Mouse (Mus musculus) MN1 (cell line): ENCODE measurements around the gene Suclg2.

Experiments used
- DNase-seq: peaks from one replicate; pipeline ENCODE4 v3.0.0-alpha.2; 2016; ENCODE audit warnings: low spot score

Suclg2 gene

DNA sequence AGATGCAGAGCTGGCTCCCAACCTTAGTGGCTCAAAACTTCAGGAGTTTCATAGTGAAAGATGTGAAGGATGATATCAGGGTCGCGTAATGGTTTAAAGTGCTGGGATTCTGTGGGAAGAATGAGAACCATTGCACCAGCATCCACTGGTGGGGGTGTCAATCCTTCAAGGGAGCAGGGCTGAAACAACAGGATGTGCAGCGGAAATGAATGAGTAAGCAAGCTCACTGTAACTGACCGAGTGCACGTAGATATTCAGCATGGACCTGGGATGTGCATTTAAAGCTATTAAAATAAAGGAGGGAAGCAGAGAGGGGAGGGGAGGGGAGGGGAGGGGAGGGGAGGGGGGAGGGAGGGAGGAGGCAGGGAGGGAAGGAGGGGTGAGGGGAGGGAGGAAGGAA, 18.4 kb downstream of the Suclg2 start:
- no peak for DNase-seq

DNA sequence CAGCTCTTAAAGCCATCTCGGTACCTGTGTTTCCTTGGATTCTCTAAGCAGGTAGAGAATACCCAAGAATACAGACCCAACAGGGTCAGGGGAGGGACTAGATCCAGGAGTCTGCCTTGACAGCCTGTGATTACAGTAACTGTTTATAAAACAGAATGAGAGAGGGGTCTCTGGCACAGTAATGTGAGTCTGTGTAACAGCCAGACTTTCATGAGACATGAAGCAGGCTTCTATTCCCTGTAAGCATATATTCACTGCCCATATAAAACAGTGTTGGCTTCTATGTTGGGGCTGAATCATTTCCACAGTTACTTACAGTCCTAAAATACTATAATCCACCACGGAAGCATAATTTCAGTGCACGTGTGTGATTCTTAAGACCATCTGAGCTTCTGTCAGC, 19.3 kb downstream of the Suclg2 start:
- no peak for DNase-seq

DNA sequence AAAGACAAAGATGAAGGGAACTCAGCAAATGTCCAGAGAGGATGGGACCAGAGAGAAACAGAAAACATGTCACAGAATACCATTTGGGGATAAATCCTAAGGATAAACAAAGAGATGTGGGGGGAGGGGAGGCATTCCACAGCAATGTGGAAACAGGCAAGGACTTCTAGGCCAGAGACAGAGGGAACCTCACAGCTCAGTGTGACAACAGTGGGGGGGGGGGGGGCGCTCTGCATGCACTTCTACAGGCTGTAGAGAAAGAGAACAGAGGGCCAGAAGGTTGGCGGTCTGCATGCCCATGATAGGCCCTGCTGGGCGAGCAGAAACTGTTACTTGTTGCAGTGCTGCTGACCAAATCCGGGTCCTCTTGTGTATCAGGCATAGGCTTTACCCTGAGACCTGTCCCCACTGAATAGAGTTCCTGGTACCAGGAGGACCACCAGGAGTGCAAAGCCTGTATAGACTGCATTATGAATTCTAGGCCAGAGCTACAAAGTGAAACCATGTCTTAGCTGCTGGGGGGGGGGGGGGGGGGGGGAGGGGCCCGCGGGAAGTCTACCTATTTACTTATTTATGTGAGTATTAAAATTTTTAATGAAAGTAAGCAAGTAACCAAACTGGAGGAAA, 20.0 kb downstream of the Suclg2 start:
- DNase-seq: no peak

DNA sequence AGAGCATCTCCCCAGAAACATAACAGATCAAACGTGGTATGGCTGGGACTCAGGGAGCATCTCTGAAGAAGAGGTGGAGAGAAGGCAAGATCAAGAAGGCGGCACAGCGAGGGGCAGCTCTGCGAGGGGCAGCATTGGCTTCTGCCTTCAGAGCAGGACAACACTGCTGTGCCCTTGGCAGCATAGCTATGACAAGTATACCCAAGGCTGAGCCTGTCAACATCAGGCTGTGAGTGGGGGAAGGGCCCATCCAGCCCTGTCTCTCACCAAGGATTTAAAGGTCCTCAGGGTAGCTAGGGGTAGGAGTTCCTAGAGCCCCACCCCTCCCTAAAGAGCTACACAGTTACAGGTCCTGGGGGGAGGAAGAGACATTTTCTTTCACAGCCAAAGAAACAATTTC, 23.7 kb downstream of the Suclg2 start:
- no peak for DNase-seq

DNA sequence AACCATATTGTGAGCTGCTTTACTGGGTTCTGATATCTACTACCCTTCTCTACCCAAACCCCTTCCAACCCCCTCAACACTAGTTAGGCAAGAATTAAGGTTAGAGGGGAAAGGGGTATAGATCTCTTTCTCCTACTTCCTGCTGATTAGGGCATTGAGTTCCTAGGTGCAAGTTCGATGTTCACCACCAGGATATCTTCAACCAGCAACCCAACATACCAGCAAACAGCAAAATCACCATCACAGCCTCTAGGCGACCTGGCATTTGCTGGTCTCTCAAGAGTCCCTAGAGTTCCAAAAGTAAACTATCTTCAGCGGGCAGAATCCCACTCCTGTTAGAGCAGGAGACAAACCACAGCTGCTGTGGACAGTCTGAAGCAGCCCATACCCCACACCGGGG, 33.4 kb downstream of the Suclg2 start:
- no peak for DNase-seq

DNA sequence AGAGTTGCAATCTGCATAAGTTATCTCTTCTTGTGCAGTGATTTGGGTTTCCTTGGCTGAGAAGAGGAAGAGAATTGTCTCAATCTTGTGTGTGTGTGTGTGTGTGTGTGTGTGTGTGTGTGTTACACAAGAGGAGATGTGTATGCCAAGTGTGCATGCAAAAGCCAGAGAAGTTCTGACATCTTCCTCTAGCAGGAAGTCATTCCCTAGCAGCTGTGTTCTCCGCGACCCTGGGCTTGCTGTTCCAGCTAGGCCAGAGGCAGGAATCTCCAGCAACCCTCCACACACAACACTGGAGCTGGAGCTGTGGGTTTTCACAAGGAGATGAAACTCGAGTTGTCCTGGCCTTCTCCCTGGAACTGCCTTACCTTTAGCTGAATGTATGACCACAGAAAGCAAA, 38.9 kb downstream of the Suclg2 start:
- no peak for DNase-seq

DNA sequence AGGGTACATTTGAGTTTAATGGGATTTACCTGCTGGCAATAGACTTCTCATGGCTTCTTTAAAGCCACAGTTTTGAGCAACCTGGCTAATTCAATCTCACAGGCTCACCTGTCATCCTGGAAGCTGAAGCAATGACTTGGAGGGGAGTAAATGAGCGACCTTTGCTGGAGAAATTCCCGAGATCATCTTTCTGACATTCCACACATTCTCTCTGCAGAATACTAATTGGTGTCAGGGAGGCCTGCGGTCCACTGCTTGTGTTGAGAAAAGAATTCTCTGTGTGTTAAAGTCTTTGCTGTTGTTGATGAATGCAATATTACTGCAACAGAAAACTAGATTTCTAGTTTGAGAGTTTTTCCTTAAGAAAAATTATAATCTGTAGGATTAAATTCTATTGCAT, 39.3 kb downstream of the Suclg2 start:
- DNase-seq: no peak

DNA sequence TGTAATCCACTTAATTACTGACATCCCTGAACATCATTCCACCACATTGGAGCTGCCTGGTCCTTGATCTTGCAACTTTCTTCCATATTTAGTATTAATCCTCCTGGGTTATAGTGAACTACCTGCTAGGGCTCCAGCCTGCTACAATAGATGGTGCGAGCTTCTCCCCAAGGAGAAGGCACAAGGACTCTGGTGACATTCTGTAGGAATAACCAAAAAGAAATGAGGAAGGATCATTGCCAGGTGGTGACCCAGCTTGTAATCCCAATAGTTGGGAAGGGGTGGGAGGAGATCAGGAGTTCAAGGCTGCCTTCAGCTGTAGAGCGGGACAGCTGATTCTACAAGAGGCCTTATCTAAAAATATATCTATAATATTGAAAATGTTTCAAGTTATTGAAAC, 41.6 kb downstream of the Suclg2 start:
- no peak for DNase-seq

DNA sequence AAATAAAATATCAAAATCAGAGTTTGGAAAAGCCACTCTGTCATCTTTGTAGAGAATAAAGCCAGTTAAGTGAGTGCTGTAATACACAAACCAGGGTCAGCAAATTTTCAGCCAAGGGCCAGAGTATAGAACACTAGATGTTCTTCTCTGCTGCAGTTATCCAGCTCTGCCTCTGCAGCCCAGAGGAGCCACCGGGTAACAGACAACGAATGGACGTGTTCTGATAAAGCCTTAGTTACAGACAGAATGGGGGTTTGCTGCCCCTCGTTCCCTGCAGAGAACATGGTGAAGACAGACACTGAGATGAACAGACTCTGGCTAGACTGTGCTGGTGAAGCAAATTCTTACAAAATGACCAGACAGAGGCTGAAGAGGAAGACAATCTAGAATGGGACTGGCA, 42.2 kb downstream of the Suclg2 start:
- DNase-seq: no peak

DNA sequence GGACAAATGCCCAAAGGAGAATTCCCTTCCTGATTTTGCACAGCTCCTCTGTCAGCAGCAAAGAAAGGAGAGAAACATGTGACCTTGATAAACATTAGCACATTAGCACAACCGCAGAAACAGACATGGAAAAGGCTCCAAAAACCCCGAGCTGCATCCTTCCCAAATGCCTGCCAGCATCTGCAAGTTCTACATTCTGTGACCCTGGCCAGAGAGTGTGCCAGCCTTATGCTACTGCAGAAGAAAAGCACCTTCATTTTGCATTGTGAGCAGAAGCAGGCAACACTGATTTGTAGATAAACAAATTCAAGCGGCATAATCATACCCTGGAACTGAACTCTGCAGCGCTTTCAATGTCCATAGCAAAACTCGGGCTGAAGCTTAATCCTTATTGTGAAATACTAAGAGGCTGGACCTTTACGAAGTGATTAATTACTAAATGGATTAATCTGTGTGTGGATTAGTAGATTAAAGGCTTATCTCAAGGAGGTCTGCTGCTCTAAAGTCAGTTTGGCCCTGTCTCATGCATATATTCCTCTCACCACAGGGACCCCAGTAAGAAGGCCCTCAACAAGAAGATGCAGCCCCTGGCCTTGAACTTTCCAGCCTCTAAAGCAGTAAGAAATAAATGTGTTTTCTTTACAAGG, 43.4 kb downstream of the Suclg2 start:
- peak; percentile 42 for DNase-seq

DNA sequence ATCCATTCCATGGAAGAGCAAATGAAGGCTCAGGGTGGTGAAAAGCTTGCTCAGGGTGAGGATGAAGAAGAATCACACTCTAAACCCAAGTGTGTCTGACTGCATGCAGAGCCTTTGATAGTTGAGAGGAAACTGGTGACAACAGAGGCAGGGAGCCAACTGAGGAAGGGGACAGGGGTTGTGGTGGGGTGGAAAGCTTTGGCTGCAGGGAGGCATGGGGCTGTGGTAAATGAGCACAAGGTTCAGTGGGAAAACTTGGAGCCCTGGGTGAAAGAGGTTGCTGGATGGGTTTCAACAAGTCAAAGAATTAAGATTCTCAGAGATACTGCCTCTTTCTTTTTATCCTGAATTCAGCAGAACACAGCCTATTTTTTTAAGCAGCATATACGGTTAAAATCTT, 43.9 kb downstream of the Suclg2 start:
- DNase-seq: no peak

DNA sequence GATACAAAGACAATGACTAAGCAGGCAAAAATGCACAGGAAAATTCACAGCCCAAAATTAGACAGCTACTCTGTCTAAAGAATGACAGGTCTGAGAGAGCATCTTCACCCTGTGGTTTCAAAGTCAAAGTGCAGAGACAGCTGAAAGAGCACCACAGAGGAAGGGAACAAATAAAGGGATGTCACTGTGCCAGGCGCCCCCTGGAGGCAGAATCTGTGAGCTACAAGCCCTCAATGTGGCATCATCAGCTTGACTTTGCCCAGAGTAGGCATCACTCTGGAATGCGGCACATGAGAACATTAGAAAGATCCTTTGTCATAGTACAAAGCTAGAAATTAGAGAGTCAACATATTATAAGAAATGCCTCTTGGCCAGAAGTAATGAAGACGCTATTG, 49.3 kb downstream of the Suclg2 start:
- peak; percentile 15 for DNase-seq

DNA sequence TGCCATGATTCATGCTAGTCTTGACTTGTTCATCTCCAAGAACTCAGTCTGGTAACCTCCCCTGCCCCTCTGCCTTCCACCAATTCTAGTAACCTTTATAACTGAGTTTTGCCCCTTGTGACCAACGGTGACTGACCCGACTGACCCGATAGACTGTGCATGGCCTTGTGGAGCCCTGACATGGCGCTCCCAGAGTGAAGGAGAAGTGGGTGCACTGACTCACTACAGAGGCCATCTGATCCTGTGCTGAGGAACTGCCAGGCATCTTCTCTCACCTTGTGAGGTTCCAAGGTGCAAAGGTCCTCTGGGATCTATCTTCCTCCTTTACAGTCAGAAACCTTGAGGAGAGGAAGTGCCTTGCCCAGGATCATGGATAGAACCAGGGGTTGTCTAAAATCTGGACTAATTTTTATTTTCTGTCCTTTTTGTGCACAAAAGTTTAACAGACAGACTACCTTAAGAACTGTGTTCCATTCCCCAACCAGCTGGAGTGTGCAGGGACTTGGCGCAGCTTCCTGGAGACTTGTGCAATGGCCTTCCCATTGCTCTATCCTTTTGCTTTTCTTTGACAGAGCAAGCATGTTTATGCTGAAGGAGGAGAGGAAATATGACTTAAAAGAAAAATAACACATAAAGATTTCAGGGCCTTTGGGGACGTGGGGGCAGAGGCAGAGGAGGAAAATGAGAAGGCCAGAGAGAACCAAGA, 49.8 kb downstream of the Suclg2 start:
- no peak for DNase-seq

DNA sequence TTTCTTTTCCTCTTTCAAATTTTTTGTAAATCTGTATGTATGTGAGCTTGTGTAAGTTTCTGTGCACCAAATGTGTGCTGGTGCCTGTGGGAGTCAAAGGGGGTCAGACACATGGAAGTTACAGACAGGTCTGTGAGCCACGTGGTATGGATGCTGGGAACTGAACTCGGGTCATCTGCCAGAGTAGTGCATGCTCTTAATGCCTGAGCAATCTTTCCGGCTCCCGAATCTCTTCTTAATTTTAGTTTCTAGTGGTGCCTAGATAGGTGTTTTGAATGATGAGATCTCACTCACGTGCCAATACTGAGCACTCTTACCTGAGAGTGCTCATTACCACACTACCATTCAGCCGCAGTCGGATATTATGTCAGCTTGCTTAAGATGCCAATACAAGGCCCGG, 60.9 kb downstream of the Suclg2 start:
- no peak for DNase-seq

DNA sequence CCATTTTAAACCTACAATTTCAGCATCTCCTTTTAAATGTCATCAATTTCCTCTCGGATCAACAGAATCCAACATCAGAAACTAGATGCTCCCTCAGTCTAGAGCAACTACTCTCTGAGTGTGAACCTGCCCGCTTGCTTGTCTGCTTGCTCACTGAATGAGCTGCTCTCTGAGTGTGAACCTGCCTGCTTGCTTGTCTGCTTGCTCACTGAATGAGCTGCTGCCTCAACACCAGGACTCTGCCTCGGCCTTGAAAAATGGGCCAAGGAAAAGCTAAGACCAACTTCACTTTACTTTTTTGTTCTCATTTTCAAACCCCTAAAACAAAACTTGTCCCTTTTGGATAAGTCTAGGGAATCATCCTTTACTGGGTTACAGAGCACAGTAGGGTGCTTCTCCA, 64.9 kb downstream of the Suclg2 start:
- no peak for DNase-seq

DNA sequence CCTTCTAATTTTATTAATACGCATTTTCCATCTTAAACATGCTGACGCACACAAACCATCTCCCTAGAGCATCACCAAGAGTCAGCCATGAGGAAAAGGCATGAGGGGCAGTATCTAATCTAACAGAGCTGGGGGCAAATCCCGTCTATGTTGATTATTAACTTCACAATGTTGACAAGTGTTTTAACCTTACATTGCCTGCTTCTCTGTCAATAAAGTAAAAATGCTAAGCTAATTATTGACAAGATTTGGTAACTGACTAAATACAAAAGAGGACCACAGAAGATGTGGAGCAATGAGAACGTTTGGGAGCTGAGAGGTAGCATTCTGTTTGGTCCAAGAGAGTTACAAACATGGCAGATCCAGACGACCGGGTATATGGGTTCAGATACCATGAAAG, 65.8 kb downstream of the Suclg2 start:
- no peak for DNase-seq

DNA sequence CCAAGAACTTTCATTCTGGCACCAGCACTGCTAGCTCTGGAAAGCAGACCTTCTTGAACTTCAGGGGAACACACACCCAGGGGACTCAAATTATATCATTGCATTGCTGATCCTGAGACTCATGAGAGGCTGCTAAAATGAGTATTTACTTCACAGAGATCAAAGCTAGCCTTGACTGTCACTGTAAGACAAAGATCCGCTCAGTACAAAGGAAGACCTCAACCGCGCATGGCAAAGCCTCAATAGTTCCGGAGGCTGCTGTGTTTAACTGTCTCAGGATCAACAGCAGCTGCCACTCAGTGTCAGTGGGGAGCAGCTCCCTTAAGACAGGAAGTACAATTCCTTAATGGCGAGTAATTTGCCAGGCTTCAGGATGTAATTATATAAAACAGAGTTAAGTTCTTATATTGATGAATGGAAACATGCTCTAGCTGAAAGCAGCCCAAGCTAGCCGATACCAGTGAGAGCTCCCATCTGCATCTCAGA, 67.2 kb downstream of the Suclg2 start:
- DNase-seq: peak; percentile 72

DNA sequence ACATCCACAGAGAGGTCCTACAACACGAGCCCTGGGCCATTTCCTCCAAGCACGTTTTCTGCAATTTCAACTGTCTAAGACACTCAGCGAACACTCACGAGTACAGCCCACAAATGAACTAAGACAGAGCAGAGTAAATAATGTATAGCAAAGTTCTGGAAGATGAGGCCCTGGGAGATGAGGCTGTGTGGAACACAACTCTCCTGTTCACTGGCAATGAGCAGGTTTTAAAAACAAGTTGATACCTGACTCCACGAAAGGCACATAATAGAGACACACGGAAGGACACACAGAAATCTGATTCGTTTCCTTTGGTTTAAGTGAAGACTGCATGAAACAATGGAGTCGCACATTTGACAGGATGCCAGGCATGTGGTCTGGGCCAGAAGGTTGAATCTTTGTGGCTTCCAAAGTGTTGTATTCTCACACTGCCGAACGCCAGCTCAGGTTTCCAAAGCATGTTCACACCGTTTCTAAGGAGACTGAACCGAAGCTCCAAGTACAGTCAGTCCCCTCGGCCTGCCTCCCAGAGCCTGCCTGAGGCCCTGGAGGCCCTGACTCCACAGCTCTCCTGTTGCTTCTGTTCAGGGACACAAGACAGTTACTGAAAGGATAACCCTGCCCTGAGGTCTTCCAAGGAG, 68.4 kb downstream of the Suclg2 start:
- DNase-seq: no peak

DNA sequence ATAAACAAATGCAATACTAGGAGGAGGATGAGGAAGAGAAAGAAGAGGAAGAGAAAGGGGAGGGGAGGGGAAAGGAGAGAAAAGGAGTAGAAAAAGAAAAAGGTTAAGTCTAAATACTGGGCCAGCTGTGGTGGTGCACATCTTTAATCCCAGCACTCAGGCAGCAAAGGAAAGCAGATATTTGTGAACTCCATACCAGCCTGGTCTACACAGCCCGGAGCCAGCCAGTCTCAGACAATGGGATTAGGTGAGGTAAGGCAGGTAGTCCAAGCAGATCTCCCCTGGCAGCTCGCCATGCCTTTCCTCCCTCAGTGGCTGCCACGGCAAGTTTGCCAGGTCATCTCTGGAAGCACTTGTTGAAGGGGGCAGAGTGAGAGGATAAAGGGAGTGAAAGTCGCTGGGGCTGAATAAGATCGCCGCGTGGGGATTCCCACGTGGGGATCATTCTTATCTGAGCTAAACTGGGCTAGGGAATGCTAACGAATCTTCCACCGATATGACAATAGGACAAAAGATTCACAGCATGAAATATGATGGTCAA, 69.4 kb downstream of the Suclg2 start:
- no peak for DNase-seq

DNA sequence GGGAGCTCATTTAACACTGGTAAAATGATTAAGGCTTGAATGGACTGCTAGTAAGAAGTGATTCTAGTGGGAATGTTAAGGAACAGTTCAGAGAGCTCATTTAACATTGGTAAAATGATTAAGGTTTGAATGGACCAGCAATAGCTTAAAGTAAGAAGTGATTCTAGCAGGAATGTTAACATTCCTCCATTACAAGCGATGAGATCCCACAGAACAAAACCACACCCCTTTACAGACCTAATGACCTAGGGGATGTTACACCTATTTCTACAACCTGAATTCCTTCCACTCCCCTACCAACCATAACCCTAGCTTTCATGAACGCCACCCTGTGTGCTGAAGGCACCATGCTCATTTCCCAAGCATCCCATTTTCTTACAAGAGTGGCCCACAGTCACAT, 81.2 kb downstream of the Suclg2 start:
- DNase-seq: no peak

DNA sequence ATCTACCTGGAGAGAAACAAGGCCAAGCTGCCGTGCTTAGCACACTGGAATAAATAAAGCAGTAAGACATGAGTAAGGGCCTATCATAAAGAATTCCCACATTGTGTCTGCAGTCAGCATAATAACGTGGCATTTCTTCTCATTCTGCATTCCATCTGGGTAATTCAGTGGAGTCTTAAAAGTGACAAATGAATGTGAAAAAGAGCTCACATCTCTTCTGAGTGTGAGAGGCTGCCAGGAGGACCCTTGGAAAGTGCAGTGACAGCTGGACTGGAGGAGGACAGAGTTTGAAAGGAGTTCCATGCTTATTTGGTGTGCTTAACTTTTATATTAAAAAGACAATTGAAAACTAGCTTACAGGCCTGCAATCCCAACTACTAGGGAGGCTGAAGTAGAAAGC, 83.2 kb downstream of the Suclg2 start:
- DNase-seq: no peak

DNA sequence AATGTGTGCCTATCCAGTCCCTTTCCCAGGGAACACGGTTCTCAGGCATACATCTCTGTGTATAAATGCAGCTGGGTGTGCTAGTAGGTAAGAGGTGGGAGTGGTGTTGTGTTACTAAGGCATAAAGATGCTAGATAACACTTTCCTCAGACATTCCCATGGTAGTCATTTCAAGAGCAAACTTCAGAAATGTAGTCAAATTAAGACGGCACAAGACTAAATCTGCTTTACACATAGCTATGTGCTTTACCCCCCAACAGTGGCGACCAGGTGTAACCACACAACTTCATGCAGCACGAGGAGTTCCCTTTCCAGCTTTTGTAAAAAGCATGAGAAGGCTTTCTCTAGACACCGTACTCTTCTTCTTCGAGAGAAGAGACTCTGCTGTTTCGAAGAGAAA, 89.5 kb downstream of the Suclg2 start:
- DNase-seq: no peak

DNA sequence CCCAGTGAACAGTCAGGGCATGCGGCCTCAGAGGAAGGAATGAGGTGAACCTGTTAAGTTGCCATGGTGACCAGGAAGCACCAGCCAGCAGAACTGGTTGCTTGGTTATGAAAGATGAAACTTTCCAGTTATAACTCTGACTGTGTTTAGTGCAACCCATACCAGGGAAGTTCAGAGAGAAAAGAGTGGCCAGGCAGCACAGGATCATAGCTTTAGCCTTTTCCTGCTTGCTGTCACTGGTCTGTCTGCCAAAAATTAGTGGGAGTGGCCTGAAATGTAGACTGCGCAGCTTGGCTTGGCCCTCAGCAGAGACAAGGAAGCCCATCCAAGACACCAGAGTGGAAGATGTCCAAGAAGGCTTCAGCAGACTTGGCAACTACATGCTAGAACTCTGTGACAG, 96.8 kb downstream of the Suclg2 start:
- DNase-seq: no peak
